Mouse (Mus musculus) forebrain, postnatal 0 days (tissue): ENCODE data around the gene Kdelr1. TPM values are rescaled to one million over a fixed set of nuclear protein-coding genes. Genes with fewer than 3 reads are reported as not detected.

ENCODE experiments used
- ATAC-seq: fragments of 200-750 bp; cut with Nextera tagmentation; 2 replicates; pipeline ENCODE4 v1.8.0; 2017; ENCODE audit warnings: mild to moderate bottlenecking, moderate library complexity
- DNase-seq: peaks from one replicate; pipeline ENCODE4 v3.0.0-alpha.2; 2015
- H3K27ac ChIP-seq: fragments of 300-500 bp; sonication (generic); 2 replicates; pipeline ENCODE4 v1.5.1; 2014; ENCODE audit warnings: low read depth, mild to moderate bottlenecking, antibody characterized with exemption, low read length, moderate library complexity, mixed read lengths
- H3K27me3 ChIP-seq: fragments of 300-500 bp; sonication (generic); 2 replicates; pipeline ENCODE4 v1.6.1; 2014; ENCODE audit warnings: mild to moderate bottlenecking, low read length, mixed read lengths; ENCODE audit not compliant: insufficient read depth
- H3K36me3 ChIP-seq: fragments of 300-500 bp; sonication (generic); 2 replicates; pipeline ENCODE4 v1.6.1; 2014; ENCODE audit warnings: mild to moderate bottlenecking, moderate library complexity; ENCODE audit not compliant: insufficient read depth
- H3K4me1 ChIP-seq: fragments of 300-500 bp; sonication (generic); 2 replicates; pipeline ENCODE4 v1.6.1; 2014; ENCODE audit warnings: antibody characterized with exemption; ENCODE audit not compliant: insufficient read depth
- H3K4me2 ChIP-seq: fragments of 300-500 bp; sonication (generic); 2 replicates; pipeline ENCODE4 v1.6.1; 2014; ENCODE audit warnings: low read depth, mild to moderate bottlenecking, moderate library complexity
- H3K4me3 ChIP-seq: fragments of 300-500 bp; sonication (generic); 2 replicates; pipeline ENCODE4 v1.5.1; 2014; ENCODE audit warnings: low read depth, low read length, mixed read lengths
- H3K9ac ChIP-seq: fragments of 300-500 bp; sonication (generic); 2 replicates; pipeline ENCODE4 v1.6.1; 2014; ENCODE audit warnings: mild to moderate bottlenecking
- H3K9me3 ChIP-seq: fragments of 300-500 bp; sonication (generic); 2 replicates; pipeline ENCODE4 v1.6.1; 2016; ENCODE audit warnings: low read length
- CTCF ChIP-seq: sonication (generic); IDR thresholded peaks from 2 replicates; pipeline ENCODE4 v1.5.1; 2016; ENCODE audit warnings: antibody characterized with exemption, control low read depth, low read depth
- WGBS: fragments of 180-500 bp; shearing (Covaris S2); extraction: QIAGEN DNeasy Blood & Tissue Kit; methylation state at CpG from one replicate; pipeline ENCODE4 v1.1.7; 2014; 5-methylcytosine and 5-hydroxymethylcytosine counted together
- polyA plus RNA-seq: library from polyadenylated mRNA; unstranded; fragments of >200 nt; fragmentation: Nextera tagmentation; extraction: Ambion mirVana; gene quantifications from 2 replicates; pipeline ENCODE4 v1.2.1, GENCODE M21; 2015
- total RNA-seq: library from RNA; depleted of rRNA; stranded (reverse); fragments of >200 nt; gene quantifications from 2 replicates; pipeline ENCODE4 v1.2.3, GENCODE M21; 2014

Gene Kdelr1
- total and polyA plus RNA-seq, 2 experiments from 2014 or later = 45.8 to 129 TPM

- no peaks in the 10 kb centered on the region for H3K9me3 ChIP-seq
- H3K4me1 ChIP-seq = no peaks in the 10 kb centered on the region
- no peak overlapping the region for H3K9ac ChIP-seq
- H3K4me2 ChIP-seq = no peak overlapping the region
- no peaks in the 10 kb centered on the region for H3K27me3 ChIP-seq
- no peak overlapping the region for H3K27ac ChIP-seq
- DNase-seq = no peak
- no peak for ATAC-seq
- 100% methylated on average over 4 of the region's 4 CpGs for WGBS
- no peak for TF ChIP-seq CTCF
- H3K4me3 ChIP-seq = no peak overlapping the region
- peaks cover 88% of the 10 kb centered on the region for H3K36me3 ChIP-seq
These were observed 8.0 kb downstream of the Kdelr1 start for GRCm38 (mm10) chr7:45880531-45880930.

- ATAC-seq (no peak), DNase-seq (no peak)
- no peaks in the 10 kb centered on the region for H3K4me1 ChIP-seq
- no peak overlapping the region for H3K9ac ChIP-seq
- H3K4me3 ChIP-seq = no peak overlapping the region
- H3K36me3 ChIP-seq = peaks cover 83% of the 10 kb centered on the region
- no peak overlapping the region for H3K27ac ChIP-seq
- no peaks in the 10 kb centered on the region for H3K27me3 ChIP-seq
- H3K4me2 ChIP-seq = no peak overlapping the region
- H3K9me3 ChIP-seq = no peaks in the 10 kb centered on the region
- no peak for TF ChIP-seq CTCF
- 95% methylated on average over 2 of the region's 2 CpGs for WGBS
These were observed 8.4 kb downstream of the Kdelr1 start for GRCm38 (mm10) chr7:45881011-45881410.

- H3K4me1 ChIP-seq = no peaks in the 10 kb centered on the region
- no peak overlapping the region for H3K9ac ChIP-seq
- H3K27me3 ChIP-seq = no peaks in the 10 kb centered on the region
- whole genome bisulfite sequencing = 45% methylated on average over 3 of the region's 3 CpGs
- H3K36me3 ChIP-seq = peaks cover 30% of the 10 kb centered on the region
- no peak for DNase-seq
- no peak for ATAC-seq
- no peak for TF ChIP-seq CTCF
- H3K9me3 ChIP-seq = no peaks in the 10 kb centered on the region
- no peak overlapping the region for H3K4me3 ChIP-seq
- H3K4me2 ChIP-seq = no peak overlapping the region
- no peak overlapping the region for H3K27ac ChIP-seq
These were observed 14.7 kb downstream of the Kdelr1 start for GRCm38 (mm10) chr7:45887246-45887645.

GRCm38 (mm10) chr7:45892651-45893050 lies 20.1 kb downstream of the Kdelr1 start:
- no peaks in the 10 kb centered on the region for H3K9me3 ChIP-seq
- H3K4me1 ChIP-seq = no peaks in the 10 kb centered on the region
- whole genome bisulfite sequencing = 83% methylated on average over 2 of the region's 2 CpGs
- no peak overlapping the region for H3K4me2 ChIP-seq
- H3K9ac ChIP-seq = no peak overlapping the region
- no peak overlapping the region for H3K4me3 ChIP-seq
- H3K36me3 ChIP-seq = no peaks in the 10 kb centered on the region
- DNase-seq (no peak), ATAC-seq (no peak)
- TF ChIP-seq CTCF = no peak
- no peaks in the 10 kb centered on the region for H3K27me3 ChIP-seq
- H3K27ac ChIP-seq = no peak overlapping the region

- Histone ChIP-seq H3K27me3 (no peaks in the 10 kb centered on the region), H3K4me2 (peak overlapping the region; percentile 71), H3K27ac (no peak overlapping the region), H3K36me3 (no peaks in the 10 kb centered on the region), H3K4me1 (no peaks in the 10 kb centered on the region), H3K4me3 (peak overlapping the region; percentile 55), H3K9ac (no peak overlapping the region), H3K9me3 (no peaks in the 10 kb centered on the region)
- 76% methylated on average over 6 of the region's 6 CpGs for WGBS
- DNase-seq (no peak), ATAC-seq (no peak)
- TF ChIP-seq CTCF = no peak
These were observed 23.5 kb downstream of the Kdelr1 start for GRCm38 (mm10) chr7:45895931-45896516.

- TF ChIP-seq CTCF = no peak
- peak; percentile 99 for DNase-seq
These were observed 24.1 kb downstream of the Kdelr1 start, which contains the start of the genes Syngr4 and Tmem143 for GRCm38 (mm10) chr7:45896517-45897257. Syngr4 (minus strand) TSS chr7:45896714. Tmem143 (plus strand) TSS chr7:45896941.

GRCm38 (mm10) chr7:45897258-45897757 lies 24.7 kb downstream of the Kdelr1 start:
- Histone ChIP-seq H3K4me3 (peak overlapping the region; percentile 55), H3K27me3 (no peaks in the 10 kb centered on the region), H3K4me2 (peak overlapping the region; percentile 71), H3K9ac (peak overlapping the region; percentile 63), H3K27ac (peak overlapping the region; percentile 74), H3K36me3 (no peaks in the 10 kb centered on the region), H3K9me3 (no peaks in the 10 kb centered on the region), H3K4me1 (no peaks in the 10 kb centered on the region)
- WGBS = 2% methylated on average over 19 of the region's 19 CpGs
- ATAC-seq = peak; percentile 51
- DNase-seq = peak; percentile 67
- TF ChIP-seq CTCF = no peak

More at GRCm38 (mm10) chr7:45896517-45897257, 24.1 kb downstream of the Kdelr1 start, which contains the start of the genes Syngr4 and Tmem143:
- H3K4me3 ChIP-seq = peak within 1 kb of the TSS; percentile 55
- H3K9ac ChIP-seq = peak within 1 kb of the TSS; percentile 63
- H3K27me3 ChIP-seq = no peaks in the 10 kb centered on the region
- WGBS = 1% methylated on average over 40 of the region's 40 CpGs
- H3K36me3 ChIP-seq = no peaks in the 10 kb centered on the region
- peak within 1 kb of the TSS; percentile 74 for H3K27ac ChIP-seq
- H3K9me3 ChIP-seq = no peaks in the 10 kb centered on the region
- peak within 1 kb of the TSS; percentile 71 for H3K4me2 ChIP-seq
- ATAC-seq = peak; percentile 93
- H3K4me1 ChIP-seq = no peaks in the 10 kb centered on the region
